In genomic region chr17:87036141-87037073, GRCm38 (mm10) we compare ENCODE assay signal across 8 mouse cellular contexts. TPM values are rescaled to one million over a fixed set of nuclear protein-coding genes. Genes with fewer than 3 reads are reported as not detected.
DNase-seq lines count a peak whose midpoint lies in the region; ATAC-seq and TF ChIP-seq lines count a peak whose summit lies in the region.

No protein-coding gene starts in this region.

- H3K27ac ChIP-seq in forebrain, postnatal 0 days (ENCODE audit: low read depth, low read length): no peak overlapping the region
- H3K27ac ChIP-seq in forebrain, embryonic 13.5 days: no peak overlapping the region
- no peak overlapping the region for H3K27ac ChIP-seq in neural tube, embryonic 11.5 days (ENCODE audit: low read depth, low read length)
- H3K27ac ChIP-seq in neural tube, embryonic 15.5 days (replicated peaks): no peak overlapping the region
- H3K27ac ChIP-seq in lung, postnatal 0 days (ENCODE audit: low read length): no peak overlapping the region

- H3K9ac ChIP-seq in forebrain, postnatal 0 days: no peak overlapping the region
- no peak overlapping the region for H3K9ac ChIP-seq in forebrain, embryonic 13.5 days
- no peak overlapping the region for H3K9ac ChIP-seq in neural tube, embryonic 11.5 days (ENCODE audit: low read length)
- H3K9ac ChIP-seq in neural tube, embryonic 15.5 days (replicated peaks): no peak overlapping the region
- no peak overlapping the region for H3K9ac ChIP-seq in lung, postnatal 0 days (replicated peaks; ENCODE audit: low read depth)

- ATAC-seq in forebrain, postnatal 0 days: no peak
- no peak for ATAC-seq in forebrain, embryonic 13.5 days
- no peak for ATAC-seq in neural tube, embryonic 11.5 days (ENCODE audit: insufficient read depth, low FRiP score, low TSS enrichment)
- ATAC-seq in neural tube, embryonic 15.5 days (ENCODE audit: low FRiP score): no peak
- peak; percentile 93 for ATAC-seq in common myeloid progenitor, adult 5-6 weeks (replicated peaks; ENCODE audit: low read depth, poor library complexity, severe bottlenecking)
- peak; percentile 54 for ATAC-seq in lung, postnatal 0 days

- WGBS in forebrain, postnatal 0 days: 60% methylated on average over 9 of the region's 10 CpGs
- 61% methylated on average over 9 of the region's 10 CpGs for WGBS in forebrain, embryonic 13.5 days
- 64% methylated on average over 9 of the region's 10 CpGs for WGBS in neural tube, embryonic 11.5 days
- WGBS in neural tube, embryonic 15.5 days: 61% methylated on average over 8 of the region's 10 CpGs
- WGBS in lung, postnatal 0 days: 47% methylated on average over 9 of the region's 10 CpGs

- no peak overlapping the region for H3K4me3 ChIP-seq in forebrain, postnatal 0 days (ENCODE audit: low read depth, low read length)
- no peak overlapping the region for H3K4me3 ChIP-seq in forebrain, embryonic 13.5 days
- no peak overlapping the region for H3K4me3 ChIP-seq in neural tube, embryonic 11.5 days (ENCODE audit: low read depth, low read length)
- no peak overlapping the region for H3K4me3 ChIP-seq in neural tube, embryonic 15.5 days (replicated peaks)
- no peak overlapping the region for H3K4me3 ChIP-seq in lung, postnatal 0 days (ENCODE audit: low read depth, low read length)

- no peak overlapping the region for H3K4me2 ChIP-seq in forebrain, postnatal 0 days (ENCODE audit: low read depth)
- no peak overlapping the region for H3K4me2 ChIP-seq in forebrain, embryonic 13.5 days
- H3K4me2 ChIP-seq in neural tube, embryonic 11.5 days (ENCODE audit: low read depth): no peak overlapping the region
- H3K4me2 ChIP-seq in neural tube, embryonic 15.5 days: no peak overlapping the region
- no peak overlapping the region for H3K4me2 ChIP-seq in lung, postnatal 0 days (replicated peaks; ENCODE audit: low read depth, low read length)

- DNase-seq in forebrain, postnatal 0 days: peak; percentile 57
- peak; percentile 42 for DNase-seq in neural tube, embryonic 11.5 days (ENCODE audit: low spot score)
- peak; percentile 78 for DNase-seq in lung, postnatal 0 days (ENCODE audit: low spot score)
- DNase-seq in right cerebral cortex, postnatal 25 days: no peak
- no peak for DNase-seq in layer of hippocampus, postnatal 36 days

- peak; percentile 75 for TF ChIP-seq CTCF in forebrain, postnatal 0 days (IDR thresholded peaks at IDR 0.05; ENCODE audit: low read depth)
- TF ChIP-seq CTCF in lung, postnatal 0 days (IDR thresholded peaks at IDR 0.05): peak; percentile 90

- no peak for TF ChIP-seq EP300 in lung, postnatal 0 days (IDR thresholded peaks at IDR 0.05)

- H3K27me3 ChIP-seq in forebrain, postnatal 0 days (ENCODE audit: insufficient read depth, low read length): no peaks in the 10 kb centered on the region
- no peaks in the 10 kb centered on the region for H3K27me3 ChIP-seq in forebrain, embryonic 13.5 days
- no peaks in the 10 kb centered on the region for H3K27me3 ChIP-seq in neural tube, embryonic 11.5 days (ENCODE audit: control insufficient read depth, insufficient read depth, low read length)
- no peaks in the 10 kb centered on the region for H3K27me3 ChIP-seq in neural tube, embryonic 15.5 days (replicated peaks)
- no peaks in the 10 kb centered on the region for H3K27me3 ChIP-seq in lung, postnatal 0 days (replicated peaks; ENCODE audit: insufficient read depth, low read length)

- peaks cover 24% of the 10 kb centered on the region for H3K36me3 ChIP-seq in forebrain, postnatal 0 days (ENCODE audit: insufficient read depth)
- peaks cover 48% of the 10 kb centered on the region for H3K36me3 ChIP-seq in forebrain, embryonic 13.5 days (ENCODE audit: poor library complexity, severe bottlenecking)
- H3K36me3 ChIP-seq in neural tube, embryonic 11.5 days (ENCODE audit: control insufficient read depth, insufficient read depth, low read length): no peaks in the 10 kb centered on the region
- H3K36me3 ChIP-seq in neural tube, embryonic 15.5 days: peaks cover 25% of the 10 kb centered on the region
- H3K36me3 ChIP-seq in lung, postnatal 0 days (ENCODE audit: insufficient read depth, low read length): peaks cover 15% of the 10 kb centered on the region

- H3K9me3 ChIP-seq in forebrain, postnatal 0 days (ENCODE audit: low read length): no peaks in the 10 kb centered on the region
- H3K9me3 ChIP-seq in forebrain, embryonic 13.5 days (replicated peaks): no peaks in the 10 kb centered on the region
- H3K9me3 ChIP-seq in neural tube, embryonic 11.5 days (ENCODE audit: control insufficient read depth, low read length): no peaks in the 10 kb centered on the region
- H3K9me3 ChIP-seq in neural tube, embryonic 15.5 days (replicated peaks): no peaks in the 10 kb centered on the region
- H3K9me3 ChIP-seq in lung, postnatal 0 days (ENCODE audit: low read length): no peaks in the 10 kb centered on the region

- 0 out of 2 replicates have a peak, but pooled peaks cover 1% of the 10 kb centered on the region for H3K4me1 ChIP-seq in forebrain, postnatal 0 days (ENCODE audit: insufficient read depth)
- H3K4me1 ChIP-seq in forebrain, embryonic 13.5 days: 0 out of 2 replicates have a peak, but pooled peaks cover 4% of the 10 kb centered on the region
- H3K4me1 ChIP-seq in neural tube, embryonic 11.5 days (ENCODE audit: control insufficient read depth, insufficient read depth, low read length): no peaks in the 10 kb centered on the region
- no peaks in the 10 kb centered on the region for H3K4me1 ChIP-seq in neural tube, embryonic 15.5 days
- 0 out of 2 replicates have a peak, but pooled peaks cover 4% of the 10 kb centered on the region for H3K4me1 ChIP-seq in lung, postnatal 0 days (ENCODE audit: insufficient read depth, low read depth, low read length)

RNA-seq across cellular contexts. Expression of gene Cript, which starts 11.1 kb away (rescaled TPM):
- 82.7 and 109 TPM in 2 replicates for total RNA-seq in forebrain, postnatal 0 days (2014; rRNA removed)
- polyA plus RNA-seq in forebrain, postnatal 0 days (2015; fragmentation: Nextera tagmentation; extraction: Ambion mirVana): 215 and 249 TPM in 2 replicates
- polyA plus RNA-seq in forebrain, embryonic 13.5 days (2015; fragmentation: Nextera tagmentation; extraction: Ambion mirVana): 226 and 247 TPM in 2 replicates
- polyA plus RNA-seq in neural tube, embryonic 11.5 days (2014; fragmentation: Nextera tagmentation; extraction: Ambion mirVana): 180 and 192 TPM in 2 replicates
- 188 and 202 TPM in 2 replicates for polyA plus RNA-seq in neural tube, embryonic 15.5 days (2015; fragmentation: Nextera tagmentation; extraction: Ambion mirVana)
- total RNA-seq in common myeloid progenitor, adult 5-6 weeks (2017): 45.7 and 84.5 TPM in 2 replicates
- polyA plus RNA-seq in lung, postnatal 0 days (2015; fragmentation: Nextera tagmentation; extraction: Ambion mirVana): 156 and 164 TPM in 2 replicates
- 10 to 100 TPM; 57.3 to 62.1 TPM for total RNA-seq in layer of hippocampus, postnatal 36 days (2021)

RNA-seq across cellular contexts. Expression of gene Pigf, which starts 11.2 kb away (rescaled TPM):
- 18.2 and 19.1 TPM in 2 replicates for total RNA-seq in forebrain, postnatal 0 days (2014; rRNA removed)
- polyA plus RNA-seq in forebrain, postnatal 0 days (2015; fragmentation: Nextera tagmentation; extraction: Ambion mirVana): 28.7 and 34.0 TPM in 2 replicates
- polyA plus RNA-seq in forebrain, embryonic 13.5 days (2015; fragmentation: Nextera tagmentation; extraction: Ambion mirVana): 38.7 and 40.5 TPM in 2 replicates
- polyA plus RNA-seq in neural tube, embryonic 11.5 days (2014; fragmentation: Nextera tagmentation; extraction: Ambion mirVana): 39.2 and 42.0 TPM in 2 replicates
- polyA plus RNA-seq in neural tube, embryonic 15.5 days (2015; fragmentation: Nextera tagmentation; extraction: Ambion mirVana): 33.4 and 35.2 TPM in 2 replicates
- total RNA-seq in common myeloid progenitor, adult 5-6 weeks (2017): 15.7 and 22.7 TPM in 2 replicates
- 17.5 and 18.3 TPM in 2 replicates for polyA plus RNA-seq in lung, postnatal 0 days (2015; fragmentation: Nextera tagmentation; extraction: Ambion mirVana)
- total RNA-seq in layer of hippocampus, postnatal 36 days (2021): 10 to 100 TPM; 18.2 to 19.9 TPM

Comparison
In these comparisons a context has a peak if more than half of its experiments do, and no peak if none do; other contexts are left out.
1. ATAC-seq: peak in common myeloid progenitor, adult 5-6 weeks (single experiment) and lung, postnatal 0 days (single experiment); none in forebrain, postnatal 0 days (single experiment), forebrain, embryonic 13.5 days (single experiment), neural tube, embryonic 11.5 days (single experiment) and neural tube, embryonic 15.5 days (single experiment).
2. DNase-seq: peak in forebrain, postnatal 0 days (single experiment), neural tube, embryonic 11.5 days (single experiment) and lung, postnatal 0 days (single experiment); none in right cerebral cortex, postnatal 25 days (single experiment) and layer of hippocampus, postnatal 36 days (0 of 2).